Mouse (Mus musculus) heart, embryonic 15.5 days (tissue): ENCODE measurements around the gene Cpeb2. TPM values are rescaled to one million over a fixed set of nuclear protein-coding genes. Genes with fewer than 3 reads are reported as not detected.
A peak's percentile ranks its signal among the peaks of the same experiment; 100 is the strongest.

Experiments
- ATAC-seq: fragments of 200-750 bp; cut with Nextera tagmentation; replicated peaks from 2 replicates; pipeline ENCODE4 v1.8.0; 2017; ENCODE audit warnings: low read depth, moderate TSS enrichment; ENCODE audit not compliant: insufficient number of reproducible peaks, insufficient read depth, low FRiP score
- H3K27ac ChIP-seq: fragments of 300-500 bp; sonication (generic); 2 replicates; pipeline ENCODE4 v1.5.1; 2015; ENCODE audit warnings: mild to moderate bottlenecking, inconsistent platforms
- H3K27me3 ChIP-seq: fragments of 300-500 bp; sonication (generic); 2 replicates; pipeline ENCODE4 v1.6.1; 2015; ENCODE audit warnings: inconsistent platforms
- H3K36me3 ChIP-seq: fragments of 300-500 bp; sonication (generic); 2 replicates; pipeline ENCODE4 v1.6.1; 2015; ENCODE audit warnings: mild to moderate bottlenecking, inconsistent platforms
- H3K4me1 ChIP-seq: fragments of 300-500 bp; sonication (generic); replicated peaks from 2 replicates; pipeline ENCODE4 v1.6.1; 2015; ENCODE audit warnings: inconsistent platforms
- H3K4me2 ChIP-seq: fragments of 300-500 bp; sonication (generic); 2 replicates; pipeline ENCODE4 v1.6.1; 2015; ENCODE audit warnings: inconsistent platforms, mild to moderate bottlenecking, moderate library complexity
- H3K4me3 ChIP-seq: fragments of 300-500 bp; sonication (generic); 2 replicates; pipeline ENCODE4 v1.5.1; 2015; ENCODE audit warnings: mild to moderate bottlenecking, inconsistent platforms
- H3K9ac ChIP-seq: fragments of 300-500 bp; sonication (generic); 2 replicates; pipeline ENCODE4 v1.6.1; 2015; ENCODE audit warnings: mild to moderate bottlenecking, inconsistent platforms
- H3K9me3 ChIP-seq: fragments of 300-500 bp; sonication (generic); replicated peaks from 2 replicates; pipeline ENCODE4 v1.6.1; 2016; ENCODE audit warnings: inconsistent platforms
- WGBS: fragments of 180-500 bp; shearing (Covaris S2); methylation state at CpG from one replicate; pipeline ENCODE4 v1.1.7; 2015; ENCODE audit warnings: mixed read lengths; 5-methylcytosine and 5-hydroxymethylcytosine counted together
- polyA plus RNA-seq: library from polyadenylated mRNA; unstranded; fragments of >200 nt; fragmentation: Nextera tagmentation; extraction: Ambion mirVana; gene quantifications from 2 replicates; pipeline ENCODE4 v1.2.1, GENCODE M21; 2015

Gene Cpeb2
- polyA plus RNA-seq, 1 experiment from 2014 or later: 5.2 TPM

- no peak overlapping the region for H3K4me2 ChIP-seq
- no peak overlapping the region for H3K4me3 ChIP-seq
- H3K27ac ChIP-seq: no peak overlapping the region
- no peaks in the 10 kb centered on the region for H3K4me1 ChIP-seq
- peaks cover 24% of the 10 kb centered on the region for H3K36me3 ChIP-seq
- no peaks in the 10 kb centered on the region for H3K9me3 ChIP-seq
- 74% methylated on average over 3 of the region's 3 CpGs for WGBS
- ATAC-seq: no peak
- no peaks in the 10 kb centered on the region for H3K27me3 ChIP-seq
- no peak overlapping the region for H3K9ac ChIP-seq
Measured at GRCm38 (mm10) chr5:43279774-43280173, 46.8 kb downstream of the Cpeb2 start.

GRCm38 (mm10) chr5:43285756-43286155 lies 52.8 kb downstream of the Cpeb2 start:
- no peak for ATAC-seq
- H3K4me1 ChIP-seq: no peaks in the 10 kb centered on the region
- no peak overlapping the region for H3K27ac ChIP-seq
- no peak overlapping the region for H3K4me3 ChIP-seq
- H3K9ac ChIP-seq: no peak overlapping the region
- H3K9me3 ChIP-seq: no peaks in the 10 kb centered on the region
- H3K4me2 ChIP-seq: no peak overlapping the region
- H3K36me3 ChIP-seq: peaks cover 35% of the 10 kb centered on the region
- H3K27me3 ChIP-seq: no peaks in the 10 kb centered on the region
- WGBS: 75% methylated on average over 12 of the region's 12 CpGs

- no peak for ATAC-seq
- Histone ChIP-seq H3K4me2 (no peak overlapping the region), H3K27ac (no peak overlapping the region), H3K9ac (no peak overlapping the region), H3K27me3 (no peaks in the 10 kb centered on the region), H3K9me3 (no peaks in the 10 kb centered on the region), H3K4me3 (no peak overlapping the region), H3K4me1 (no peaks in the 10 kb centered on the region), H3K36me3 (peaks cover 14% of the 10 kb centered on the region)
- 74% methylated on average over 8 of the region's 8 CpGs for WGBS
Measured at GRCm38 (mm10) chr5:43289752-43290446, 56.9 kb downstream of the Cpeb2 start.

- 87% methylated on average over 4 of the region's 4 CpGs for WGBS
- no peak for ATAC-seq
- Histone ChIP-seq H3K27ac (no peak overlapping the region), H3K4me2 (no peak overlapping the region), H3K4me1 (peaks cover 16% of the 10 kb centered on the region; the same call in 1 of the 2 replicates), H3K9ac (no peak overlapping the region), H3K9me3 (no peaks in the 10 kb centered on the region), H3K36me3 (peaks cover 5% of the 10 kb centered on the region; the same call in 1 of the 2 replicates), H3K4me3 (no peak overlapping the region), H3K27me3 (no peaks in the 10 kb centered on the region)
Measured at GRCm38 (mm10) chr5:43293136-43293535, 60.2 kb downstream of the Cpeb2 start.

GRCm38 (mm10) chr5:43297459-43297858 lies 64.5 kb downstream of the Cpeb2 start:
- H3K4me1 ChIP-seq: peaks cover 26% of the 10 kb centered on the region
- no peaks in the 10 kb centered on the region for H3K36me3 ChIP-seq
- ATAC-seq: peak; percentile 80
- no peaks in the 10 kb centered on the region for H3K9me3 ChIP-seq
- no peak overlapping the region for H3K4me2 ChIP-seq
- H3K27me3 ChIP-seq: no peaks in the 10 kb centered on the region
- H3K9ac ChIP-seq: no peak overlapping the region
- H3K4me3 ChIP-seq: no peak overlapping the region
- 33% methylated on average over 7 of the region's 7 CpGs for WGBS
- peak overlapping the region; percentile 79 for H3K27ac ChIP-seq

GRCm38 (mm10) chr5:43298975-43299374 lies 66.0 kb downstream of the Cpeb2 start:
- no peaks in the 10 kb centered on the region for H3K9me3 ChIP-seq
- H3K4me2 ChIP-seq: no peak overlapping the region
- H3K27ac ChIP-seq: peak overlapping the region; percentile 79
- ATAC-seq: no peak
- no peaks in the 10 kb centered on the region for H3K27me3 ChIP-seq
- H3K4me1 ChIP-seq: peaks cover 26% of the 10 kb centered on the region
- WGBS: 54% methylated on average over 2 of the region's 2 CpGs
- H3K36me3 ChIP-seq: no peaks in the 10 kb centered on the region
- H3K4me3 ChIP-seq: no peak overlapping the region
- no peak overlapping the region for H3K9ac ChIP-seq

GRCm38 (mm10) chr5:43300076-43300475 lies 67.1 kb downstream of the Cpeb2 start:
- Histone ChIP-seq H3K4me2 (no peak overlapping the region), H3K4me1 (peaks cover 26% of the 10 kb centered on the region), H3K9ac (no peak overlapping the region), H3K27ac (no peak overlapping the region), H3K27me3 (no peaks in the 10 kb centered on the region), H3K36me3 (no peaks in the 10 kb centered on the region), H3K9me3 (no peaks in the 10 kb centered on the region), H3K4me3 (no peak overlapping the region)
- ATAC-seq: no peak
- 87% methylated on average over 5 of the region's 5 CpGs for WGBS

GRCm38 (mm10) chr5:43300979-43301378 lies 68.0 kb downstream of the Cpeb2 start:
- 38% methylated on average over 3 of the region's 3 CpGs for WGBS

GRCm38 (mm10) chr5:43303504-43303903 lies 70.5 kb downstream of the Cpeb2 start:
- H3K36me3 ChIP-seq: no peaks in the 10 kb centered on the region
- H3K27ac ChIP-seq: no peak overlapping the region
- no peak overlapping the region for H3K4me2 ChIP-seq
- H3K27me3 ChIP-seq: no peaks in the 10 kb centered on the region
- H3K4me1 ChIP-seq: peaks cover 7% of the 10 kb centered on the region; the same call in 1 of the 2 replicates
- ATAC-seq: no peak
- H3K9me3 ChIP-seq: no peaks in the 10 kb centered on the region
- 38% methylated on average over 1 of the region's 1 CpGs for WGBS
- no peak overlapping the region for H3K4me3 ChIP-seq
- H3K9ac ChIP-seq: no peak overlapping the region

More at GRCm38 (mm10) chr5:43300979-43301378, 68.0 kb downstream of the Cpeb2 start:
- no peak for ATAC-seq
- Histone ChIP-seq H3K4me1 (peaks cover 26% of the 10 kb centered on the region), H3K36me3 (no peaks in the 10 kb centered on the region), H3K27ac (no peak overlapping the region), H3K27me3 (no peaks in the 10 kb centered on the region), H3K9ac (no peak overlapping the region), H3K4me2 (no peak overlapping the region), H3K4me3 (no peak overlapping the region), H3K9me3 (no peaks in the 10 kb centered on the region)

GRCm38 (mm10) chr5:43305449-43305848 lies 72.5 kb downstream of the Cpeb2 start:
- Histone ChIP-seq H3K4me2 (no peak overlapping the region), H3K4me1 (0 out of 2 replicates have a peak, but pooled peaks cover 3% of the 10 kb centered on the region), H3K27me3 (no peaks in the 10 kb centered on the region), H3K4me3 (no peak overlapping the region), H3K9ac (no peak overlapping the region), H3K27ac (no peak overlapping the region), H3K36me3 (no peaks in the 10 kb centered on the region), H3K9me3 (no peaks in the 10 kb centered on the region)
- WGBS: 81% methylated on average over 3 of the region's 3 CpGs
- ATAC-seq: no peak

GRCm38 (mm10) chr5:43309961-43310360 lies 77.0 kb downstream of the Cpeb2 start:
- Histone ChIP-seq H3K9ac (no peak overlapping the region), H3K36me3 (no peaks in the 10 kb centered on the region), H3K9me3 (no peaks in the 10 kb centered on the region), H3K4me1 (0 out of 2 replicates have a peak, but pooled peaks cover 3% of the 10 kb centered on the region), H3K27me3 (no peaks in the 10 kb centered on the region), H3K27ac (no peak overlapping the region), H3K4me3 (no peak overlapping the region), H3K4me2 (no peak overlapping the region)
- 38% methylated on average over 4 of the region's 4 CpGs for WGBS
- no peak for ATAC-seq

- Histone ChIP-seq H3K4me3 (no peak overlapping the region), H3K36me3 (no peaks in the 10 kb centered on the region), H3K9ac (no peak overlapping the region), H3K4me1 (peaks cover 10% of the 10 kb centered on the region), H3K9me3 (no peaks in the 10 kb centered on the region), H3K27me3 (no peaks in the 10 kb centered on the region), H3K4me2 (no peak overlapping the region), H3K27ac (no peak overlapping the region)
- no peak for ATAC-seq
- 85% methylated on average over 3 of the region's 3 CpGs for WGBS
Measured at GRCm38 (mm10) chr5:43324311-43324862, 91.4 kb downstream of the Cpeb2 start.
